In genomic region chr6:56032231-56032630, GRCm38 (mm10) we compare ENCODE assay signal across 22 mouse cellular contexts. TPM values are rescaled to one million over a fixed set of nuclear protein-coding genes. Genes with fewer than 3 reads are reported as not detected.
DNase-seq lines count a peak whose midpoint lies in the region; ATAC-seq lines count a peak whose summit lies in the region.
"Had no signal": no experiment of that assay in that cellular context is flagged by ENCODE, and none has a peak within 500 bp of the region (broad histone marks: within the 10 kb centered on the region; RNA-seq: fewer than 3 reads in every experiment).

No protein-coding gene starts in this region.

- no peak for ATAC-seq in heart, embryonic 12.5 days (ENCODE audit: insufficient number of reproducible peaks, low FRiP score)
- ATAC-seq in heart, embryonic 11.5 days (replicated peaks; ENCODE audit: insufficient number of reproducible peaks, low FRiP score, low TSS enrichment): no peak
- no peak for ATAC-seq in embryonic facial prominence, embryonic 11.5 days (replicated peaks; ENCODE audit: insufficient number of reproducible peaks, low FRiP score, low TSS enrichment, low read depth)
- ATAC-seq: activated CD4-positive, CD25-positive, alpha-beta regulatory T cell, adult 4 months; forebrain, embryonic 13.5 days; hindbrain, postnatal 0 days; Patski had no signal

- peak; percentile 97 for DNase-seq in heart, adult 11 months
- DNase-seq in heart, postnatal 10 days: peak; percentile 10 to 21
- DNase-seq in embryonic facial prominence, embryonic 11.5 days (ENCODE audit: low spot score): peak; percentile 33
- DNase-seq in urinary bladder, postnatal 10 days (ENCODE audit: low spot score): no peak
- DNase-seq: adrenal gland, postnatal 14 days; cerebellum, adult 18-20 months; cerebellum, postnatal 10 days; kidney, adult 11 months; kidney, adult 9 months had no signal

- H3K4me1 ChIP-seq in heart, embryonic 12.5 days (replicated peaks): peaks cover 8% of the 10 kb centered on the region; the same call in 1 of the 2 replicates
- no peaks in the 10 kb centered on the region for H3K4me1 ChIP-seq in heart, embryonic 11.5 days (ENCODE audit: control insufficient read depth, insufficient read depth, low read length)
- no peaks in the 10 kb centered on the region for H3K4me1 ChIP-seq in embryonic facial prominence, embryonic 11.5 days (ENCODE audit: control insufficient read depth, insufficient read depth, low read length)
- H3K4me1 ChIP-seq: embryonic facial prominence, embryonic 12.5 days had no signal

- H3K9ac ChIP-seq in heart, embryonic 12.5 days: no peak overlapping the region
- no peak overlapping the region for H3K9ac ChIP-seq in heart, embryonic 11.5 days (ENCODE audit: low read depth, low read length)
- H3K9ac ChIP-seq in embryonic facial prominence, embryonic 11.5 days (replicated peaks; ENCODE audit: low read length): no peak overlapping the region
- H3K9ac ChIP-seq: embryonic facial prominence, embryonic 12.5 days; forebrain, embryonic 13.5 days; heart, embryonic 15.5 days; hindbrain, embryonic 13.5 days had no signal

- no peak overlapping the region for H3K4me3 ChIP-seq in heart, embryonic 12.5 days
- H3K4me3 ChIP-seq in heart, embryonic 11.5 days (ENCODE audit: low read depth, low read length): no peak overlapping the region
- no peak overlapping the region for H3K4me3 ChIP-seq in embryonic facial prominence, embryonic 11.5 days (ENCODE audit: low read depth, low read length)
- H3K4me3 ChIP-seq: embryonic facial prominence, embryonic 12.5 days; forebrain, embryonic 13.5 days; heart, embryonic 15.5 days; hindbrain, embryonic 13.5 days had no signal

- H3K9me3 ChIP-seq in heart, embryonic 12.5 days (replicated peaks): no peaks in the 10 kb centered on the region
- no peaks in the 10 kb centered on the region for H3K9me3 ChIP-seq in heart, embryonic 11.5 days (replicated peaks; ENCODE audit: control insufficient read depth, low read length)
- no peaks in the 10 kb centered on the region for H3K9me3 ChIP-seq in embryonic facial prominence, embryonic 11.5 days (replicated peaks; ENCODE audit: control insufficient read depth, low read length)
- H3K9me3 ChIP-seq: embryonic facial prominence, embryonic 12.5 days; forebrain, embryonic 13.5 days; heart, embryonic 15.5 days; hindbrain, embryonic 13.5 days had no signal

- 73% methylated on average over 2 of the region's 2 CpGs for WGBS in heart, embryonic 12.5 days
- 75% methylated on average over 2 of the region's 2 CpGs for WGBS in heart, embryonic 11.5 days (ENCODE audit: insufficient replicate concordance)
- 67% methylated on average over 2 of the region's 2 CpGs for WGBS in embryonic facial prominence, embryonic 11.5 days

- no peaks in the 10 kb centered on the region for H3K36me3 ChIP-seq in heart, embryonic 12.5 days
- H3K36me3 ChIP-seq in heart, embryonic 11.5 days (ENCODE audit: control insufficient read depth, insufficient read depth, low read length): no peaks in the 10 kb centered on the region
- no peaks in the 10 kb centered on the region for H3K36me3 ChIP-seq in embryonic facial prominence, embryonic 11.5 days (replicated peaks; ENCODE audit: control insufficient read depth, insufficient read depth, low read depth, low read length)
- H3K36me3 ChIP-seq: embryonic facial prominence, embryonic 12.5 days; heart, embryonic 15.5 days; hindbrain, embryonic 13.5 days had no signal

- H3K27me3 ChIP-seq in heart, embryonic 12.5 days (replicated peaks): 0 out of 2 replicates have a peak, but pooled peaks cover 3% of the 10 kb centered on the region
- no peaks in the 10 kb centered on the region for H3K27me3 ChIP-seq in heart, embryonic 11.5 days (ENCODE audit: control insufficient read depth, insufficient read depth, low read length)
- no peaks in the 10 kb centered on the region for H3K27me3 ChIP-seq in embryonic facial prominence, embryonic 11.5 days (ENCODE audit: control insufficient read depth, insufficient read depth, low read length)
- H3K27me3 ChIP-seq: CH12.LX; embryonic facial prominence, embryonic 12.5 days; forebrain, embryonic 13.5 days; heart, embryonic 15.5 days; hindbrain, embryonic 13.5 days had no signal

- no peak overlapping the region for H3K4me2 ChIP-seq in heart, embryonic 12.5 days
- H3K4me2 ChIP-seq in heart, embryonic 11.5 days: no peak overlapping the region
- no peak overlapping the region for H3K4me2 ChIP-seq in embryonic facial prominence, embryonic 11.5 days (ENCODE audit: low read depth, low read length)
- H3K4me2 ChIP-seq: embryonic facial prominence, embryonic 12.5 days; forebrain, embryonic 13.5 days; heart, embryonic 15.5 days; hindbrain, embryonic 13.5 days had no signal

- no peak overlapping the region for H3K27ac ChIP-seq in heart, embryonic 12.5 days (ENCODE audit: poor library complexity, severe bottlenecking)
- no peak overlapping the region for H3K27ac ChIP-seq in heart, embryonic 11.5 days (ENCODE audit: low read depth, low read length)
- no peak overlapping the region for H3K27ac ChIP-seq in embryonic facial prominence, embryonic 11.5 days (replicated peaks; ENCODE audit: low read depth, low read length)
- H3K27ac ChIP-seq: embryonic facial prominence, embryonic 12.5 days; forebrain, embryonic 13.5 days; heart, embryonic 15.5 days; hindbrain, embryonic 13.5 days; hindbrain, postnatal 0 days had no signal

- intact Hi-C loops in heart, postnatal 10 days (cut with DNase I): no loop called here

RNA-seq across cellular contexts. Expression of gene Ppp1r17, which starts 14.9 kb away (rescaled TPM):
- 8.9 and 11.6 TPM in 2 replicates for polyA plus RNA-seq in heart, embryonic 12.5 days (2016; fragmentation: Nextera tagmentation; extraction: Ambion mirVana)
- total RNA-seq in heart, postnatal 10 days (2021): not detected
- polyA plus RNA-seq in heart, embryonic 11.5 days (2014; fragmentation: Nextera tagmentation; extraction: Ambion mirVana): 15.6 and 18.9 TPM in 2 replicates
- polyA plus RNA-seq in embryonic facial prominence, embryonic 11.5 days (2014; fragmentation: Nextera tagmentation; extraction: Ambion mirVana): 25.8 and 26.3 TPM in 2 replicates
- total RNA-seq: CH12.LX; gastrocnemius, adult 8-10 months; gastrocnemius, postnatal 4 days; hematopoietic stem cell, adult 5-6 weeks had no signal
- polyA plus RNA-seq: activated CD4-positive, CD25-positive, alpha-beta regulatory T cell, adult 4 months; Patski had no signal
